Mouse (Mus musculus) lung, adult 18-20 months (tissue): ENCODE results near the gene Mybbp1a.
A peak's percentile ranks its signal among the peaks of the same experiment; 100 is the strongest.

ENCODE experiments used
- DNase-seq, 2 experiments: peaks; one replicate each; pipeline ENCODE4 v3.0.0; 2022; ENCODE audit warnings: mixed read lengths in 2 of 2

Mybbp1a gene

GRCm38 (mm10) chr11:72440965-72441664, at the start of gene Mybbp1a:
Gene Mybbp1a, plus strand, starts transcription at chr11:72441355.
- DNase-seq, result peak; percentile 98

GRCm38 (mm10) chr11:72393243-72393642, 47.9 kb upstream of the Mybbp1a start:
- no peak for DNase-seq

GRCm38 (mm10) chr11:72393669-72394068, 47.5 kb upstream of the Mybbp1a start:
- DNase-seq, result peak in 1 of 2 experiments; percentile 53

- DNase-seq, result no peak
Measured at GRCm38 (mm10) chr11:72394694-72395093, 46.5 kb upstream of the Mybbp1a start.

GRCm38 (mm10) chr11:72395652-72396051, 45.5 kb upstream of the Mybbp1a start:
- DNase-seq, result no peak

- peak; percentile 44 to 45 for DNase-seq
Measured at GRCm38 (mm10) chr11:72396621-72397020, 44.5 kb upstream of the Mybbp1a start.

- peak; percentile 78 to 82 for DNase-seq
Measured at GRCm38 (mm10) chr11:72397072-72397471, 44.1 kb upstream of the Mybbp1a start.

- no peak for DNase-seq
Measured at GRCm38 (mm10) chr11:72397811-72398525, 43.2 kb upstream of the Mybbp1a start.

GRCm38 (mm10) chr11:72401068-72401467, 40.1 kb upstream of the Mybbp1a start:
- DNase-seq, result no peak

GRCm38 (mm10) chr11:72402017-72402416, 39.1 kb upstream of the Mybbp1a start:
- no peak for DNase-seq

- DNase-seq, result no peak
Measured at GRCm38 (mm10) chr11:72402969-72403368, 38.2 kb upstream of the Mybbp1a start.

- no peak for DNase-seq
Measured at GRCm38 (mm10) chr11:72405532-72405931, 35.6 kb upstream of the Mybbp1a start.

- DNase-seq, result peak in 1 of 2 experiments; percentile 51
Measured at GRCm38 (mm10) chr11:72406079-72406675, 35.0 kb upstream of the Mybbp1a start.

GRCm38 (mm10) chr11:72407081-72407480, 34.1 kb upstream of the Mybbp1a start:
- no peak for DNase-seq

- no peak for DNase-seq
Measured at GRCm38 (mm10) chr11:72407574-72407973, 33.6 kb upstream of the Mybbp1a start.

GRCm38 (mm10) chr11:72408451-72409170, 32.5 kb upstream of the Mybbp1a start:
- no peak for DNase-seq

- no peak for DNase-seq
Measured at GRCm38 (mm10) chr11:72409649-72410385, 31.3 kb upstream of the Mybbp1a start.

GRCm38 (mm10) chr11:72410521-72411092, 30.5 kb upstream of the Mybbp1a start:
- DNase-seq, result no peak

GRCm38 (mm10) chr11:72411093-72411921, 29.8 kb upstream of the Mybbp1a start, which contains the start of gene Smtnl2:
Gene Smtnl2, minus strand, starts transcription at chr11:72411713.
- peak; percentile 90 to 91 for DNase-seq

GRCm38 (mm10) chr11:72411945-72412344, 29.2 kb upstream of the Mybbp1a start:
- DNase-seq, result no peak

GRCm38 (mm10) chr11:72413016-72413415, 28.1 kb upstream of the Mybbp1a start:
- DNase-seq, result peak; percentile 53 to 73
